Mouse (Mus musculus) intestine, embryonic 15.5 days (tissue): ENCODE data around the gene Pde6h. TPM values are rescaled to one million over a fixed set of nuclear protein-coding genes. Genes with fewer than 3 reads are reported as not detected.
A peak's percentile ranks its signal among the peaks of the same experiment; 100 is the strongest.

Experiments used
- ATAC-seq: fragments of 200-750 bp; cut with Nextera tagmentation; 2 replicates; pipeline ENCODE4 v1.8.0; 2017; ENCODE audit warnings: moderate TSS enrichment, moderate library complexity
- H3K27ac ChIP-seq: fragments of 300-500 bp; sonication (generic); 2 replicates; pipeline ENCODE4 v1.5.1; 2015; ENCODE audit warnings: mild to moderate bottlenecking, inconsistent platforms
- H3K27me3 ChIP-seq: fragments of 300-500 bp; sonication (generic); replicated peaks from 2 replicates; pipeline ENCODE4 v1.6.1; 2015; ENCODE audit warnings: inconsistent platforms
- H3K36me3 ChIP-seq: fragments of 300-500 bp; sonication (generic); 2 replicates; pipeline ENCODE4 v1.6.1; 2015; ENCODE audit warnings: inconsistent platforms
- H3K4me1 ChIP-seq: fragments of 300-500 bp; sonication (generic); replicated peaks from 2 replicates; pipeline ENCODE4 v1.6.1; 2015; ENCODE audit warnings: inconsistent platforms
- H3K4me2 ChIP-seq: fragments of 300-500 bp; sonication (generic); replicated peaks from 2 replicates; pipeline ENCODE4 v1.6.1; 2015; ENCODE audit warnings: mild to moderate bottlenecking, inconsistent platforms
- H3K4me3 ChIP-seq: fragments of 300-500 bp; sonication (generic); replicated peaks from 2 replicates; pipeline ENCODE4 v1.5.1; 2015; ENCODE audit warnings: inconsistent platforms
- H3K9ac ChIP-seq: fragments of 300-500 bp; sonication (generic); 2 replicates; pipeline ENCODE4 v1.6.1; 2015; ENCODE audit warnings: inconsistent platforms
- H3K9me3 ChIP-seq: fragments of 300-500 bp; sonication (generic); 2 replicates; pipeline ENCODE4 v1.6.1; 2016; ENCODE audit warnings: inconsistent platforms
- WGBS: fragments of 180-500 bp; shearing (Covaris S2); methylation state at CpG from one replicate; pipeline ENCODE4 v1.1.7; 2015; 5-methylcytosine and 5-hydroxymethylcytosine counted together
- polyA plus RNA-seq: library from polyadenylated mRNA; unstranded; fragments of >200 nt; fragmentation: Nextera tagmentation; extraction: Ambion mirVana; gene quantifications from 2 replicates; pipeline ENCODE4 v1.2.1, GENCODE M21; 2015

Pde6h gene
- polyA plus RNA-seq, 1 experiment from 2014 or later: not detected

DNA sequence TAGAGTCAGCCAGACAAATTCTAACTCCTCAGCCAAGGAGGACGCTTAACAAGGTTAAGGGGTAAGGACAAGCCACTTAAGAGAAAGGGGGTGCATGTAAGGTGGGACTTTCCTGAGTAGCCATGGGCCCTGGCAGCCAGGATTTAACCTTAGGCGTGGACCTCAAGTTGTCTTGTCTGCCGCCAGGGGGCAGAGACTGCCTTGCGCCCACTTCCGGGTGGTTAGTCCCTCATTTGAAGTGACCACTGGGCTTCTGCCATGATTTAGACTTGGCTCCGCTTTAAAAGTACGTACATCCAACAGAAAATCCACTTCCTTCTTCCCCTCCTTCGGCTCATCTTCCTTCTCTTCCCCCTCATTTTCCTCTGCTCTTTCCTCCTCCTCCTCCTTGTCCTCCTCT is 71.9 kb downstream of the Pde6h start:
- Histone ChIP-seq H3K4me1 (0 out of 2 replicates have a peak, but pooled peaks cover 5% of the 10 kb centered on the region), H3K27ac (no peak overlapping the region), H3K4me2 (no peak overlapping the region), H3K9me3 (no peaks in the 10 kb centered on the region), H3K4me3 (no peak overlapping the region), H3K36me3 (no peaks in the 10 kb centered on the region), H3K27me3 (no peaks in the 10 kb centered on the region), H3K9ac (no peak overlapping the region)
- WGBS: 75% methylated on average over 8 of the region's 8 CpGs
- ATAC-seq: no peak

- Histone ChIP-seq H3K4me1 (0 out of 2 replicates have a peak, but pooled peaks cover 5% of the 10 kb centered on the region), H3K4me3 (no peak overlapping the region), H3K9ac (no peak overlapping the region), H3K27me3 (no peaks in the 10 kb centered on the region), H3K27ac (no peak overlapping the region), H3K4me2 (no peak overlapping the region), H3K9me3 (no peaks in the 10 kb centered on the region), H3K36me3 (no peaks in the 10 kb centered on the region)
- 70% methylated on average over 5 of the region's 5 CpGs for WGBS
- ATAC-seq: no peak
These were observed 72.7 kb downstream of the Pde6h start for GRCm38 (mm10) chr6:136996336-136996735.

- Histone ChIP-seq H3K27me3 (no peaks in the 10 kb centered on the region), H3K4me1 (0 out of 2 replicates have a peak, but pooled peaks cover 5% of the 10 kb centered on the region), H3K27ac (no peak overlapping the region), H3K4me3 (no peak overlapping the region), H3K36me3 (no peaks in the 10 kb centered on the region), H3K9ac (no peak overlapping the region), H3K9me3 (no peaks in the 10 kb centered on the region), H3K4me2 (no peak overlapping the region)
- no peak for ATAC-seq
- 88% methylated on average over 7 of the region's 7 CpGs for WGBS
These were observed 74.5 kb downstream of the Pde6h start for GRCm38 (mm10) chr6:136998181-136998580.

GRCm38 (mm10) chr6:136999009-136999408 is 75.4 kb downstream of the Pde6h start:
- Histone ChIP-seq H3K4me2 (no peak overlapping the region), H3K27me3 (no peaks in the 10 kb centered on the region), H3K9ac (no peak overlapping the region), H3K4me1 (0 out of 2 replicates have a peak, but pooled peaks cover 5% of the 10 kb centered on the region), H3K9me3 (no peaks in the 10 kb centered on the region), H3K36me3 (no peaks in the 10 kb centered on the region), H3K27ac (no peak overlapping the region), H3K4me3 (no peak overlapping the region)
- WGBS: 83% methylated on average over 3 of the region's 3 CpGs
- no peak for ATAC-seq

GRCm38 (mm10) chr6:136999707-137000446 is 76.2 kb downstream of the Pde6h start:
- Histone ChIP-seq H3K36me3 (no peaks in the 10 kb centered on the region), H3K27ac (no peak overlapping the region), H3K27me3 (no peaks in the 10 kb centered on the region), H3K4me1 (0 out of 2 replicates have a peak, but pooled peaks cover 5% of the 10 kb centered on the region), H3K4me3 (no peak overlapping the region), H3K4me2 (no peak overlapping the region), H3K9ac (no peak overlapping the region), H3K9me3 (no peaks in the 10 kb centered on the region)
- ATAC-seq: no peak
- WGBS: 87% methylated on average over 15 of the region's 15 CpGs

DNA sequence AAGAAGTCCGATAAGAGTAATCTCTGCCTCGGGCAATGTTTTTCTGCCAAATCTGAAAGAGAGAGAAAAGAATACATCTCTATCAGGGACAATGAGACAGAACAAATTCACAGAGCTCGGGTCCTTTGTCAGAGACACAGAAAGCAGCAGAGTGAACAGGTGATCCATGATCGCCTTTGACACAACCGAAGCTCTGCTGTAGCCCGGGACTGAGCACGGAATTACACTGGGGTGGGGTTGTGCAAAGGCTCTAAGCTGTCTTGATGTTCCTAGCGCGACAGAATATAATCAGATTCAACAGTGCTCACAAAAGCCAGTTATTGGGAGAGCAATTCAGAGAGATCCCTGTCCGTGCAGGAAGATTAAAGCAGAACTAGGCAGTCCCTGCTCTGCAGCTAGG is 77.1 kb downstream of the Pde6h start:
- no peak for ATAC-seq
- Histone ChIP-seq H3K36me3 (no peaks in the 10 kb centered on the region), H3K27me3 (no peaks in the 10 kb centered on the region), H3K27ac (no peak overlapping the region), H3K4me3 (no peak overlapping the region), H3K4me2 (no peak overlapping the region), H3K9ac (no peak overlapping the region), H3K4me1 (0 out of 2 replicates have a peak, but pooled peaks cover 5% of the 10 kb centered on the region), H3K9me3 (no peaks in the 10 kb centered on the region)
- 84% methylated on average over 10 of the region's 10 CpGs for WGBS

DNA sequence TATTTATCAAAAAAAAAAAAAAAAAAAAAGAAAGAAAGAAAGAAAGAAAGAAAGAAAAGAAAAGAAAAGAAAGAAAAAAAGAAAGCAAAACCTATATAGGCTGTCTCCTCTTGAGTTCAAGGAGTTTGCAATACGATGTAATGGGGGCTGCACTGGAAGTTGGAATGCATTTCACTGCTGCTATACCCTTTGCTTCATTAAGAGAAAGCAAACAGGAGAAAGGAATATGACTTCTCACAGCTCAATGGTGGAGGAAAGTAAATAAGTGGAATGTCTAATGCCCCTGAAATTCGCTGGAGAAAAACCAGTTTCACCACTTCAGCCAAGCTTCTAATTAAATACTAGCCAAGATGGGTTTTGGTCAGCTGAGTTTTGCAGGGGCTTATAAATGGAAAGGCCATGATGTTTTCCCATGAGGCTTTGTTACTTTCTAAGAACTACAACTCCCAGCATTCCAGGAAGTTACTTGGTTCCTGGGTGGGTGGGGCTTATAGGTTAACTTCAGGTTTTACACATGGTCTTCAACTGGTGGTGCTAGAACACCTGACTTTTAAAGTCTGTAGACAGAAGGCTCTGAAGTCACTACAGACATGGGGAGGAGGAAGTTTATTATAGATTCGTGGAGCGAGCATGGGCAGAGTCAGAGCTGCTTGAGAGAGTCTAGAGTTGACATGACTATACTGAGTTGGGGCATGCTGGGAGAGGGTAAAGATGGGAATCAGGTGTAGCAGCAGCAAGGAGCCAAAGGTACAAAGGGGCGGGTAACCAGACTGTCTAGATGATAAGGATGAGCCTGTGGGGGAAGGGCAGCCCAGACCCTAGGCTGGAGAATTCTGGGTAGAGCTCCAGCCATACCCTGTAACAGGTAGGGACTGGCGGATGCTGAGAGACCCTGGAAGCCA is 77.9 kb downstream of the Pde6h start:
- H3K36me3 ChIP-seq: no peaks in the 10 kb centered on the region
- WGBS: 73% methylated on average over 6 of the region's 6 CpGs
- no peaks in the 10 kb centered on the region for H3K9me3 ChIP-seq
- peak; percentile 78 for ATAC-seq
- no peaks in the 10 kb centered on the region for H3K27me3 ChIP-seq
- no peak overlapping the region for H3K9ac ChIP-seq
- H3K4me3 ChIP-seq: no peak overlapping the region
- no peak overlapping the region for H3K4me2 ChIP-seq
- H3K4me1 ChIP-seq: 0 out of 2 replicates have a peak, but pooled peaks cover 5% of the 10 kb centered on the region
- H3K27ac ChIP-seq: no peak overlapping the region

- WGBS: 75% methylated on average over 5 of the region's 5 CpGs
- no peaks in the 10 kb centered on the region for H3K9me3 ChIP-seq
- H3K4me1 ChIP-seq: no peaks in the 10 kb centered on the region
- no peaks in the 10 kb centered on the region for H3K36me3 ChIP-seq
- no peak overlapping the region for H3K27ac ChIP-seq
- no peaks in the 10 kb centered on the region for H3K27me3 ChIP-seq
- H3K9ac ChIP-seq: no peak overlapping the region
- H3K4me2 ChIP-seq: no peak overlapping the region
- H3K4me3 ChIP-seq: no peak overlapping the region
- ATAC-seq: peak; percentile 66
These were observed 78.5 kb downstream of the Pde6h start for GRCm38 (mm10) chr6:137002169-137002514.

- Histone ChIP-seq H3K4me1 (no peaks in the 10 kb centered on the region), H3K9me3 (no peaks in the 10 kb centered on the region), H3K4me3 (no peak overlapping the region), H3K27me3 (no peaks in the 10 kb centered on the region), H3K9ac (no peak overlapping the region), H3K27ac (no peak overlapping the region), H3K36me3 (no peaks in the 10 kb centered on the region), H3K4me2 (no peak overlapping the region)
- WGBS: 86% methylated on average over 4 of the region's 4 CpGs
- ATAC-seq: no peak
These were observed 80.7 kb downstream of the Pde6h start for GRCm38 (mm10) chr6:137004359-137004758.

DNA sequence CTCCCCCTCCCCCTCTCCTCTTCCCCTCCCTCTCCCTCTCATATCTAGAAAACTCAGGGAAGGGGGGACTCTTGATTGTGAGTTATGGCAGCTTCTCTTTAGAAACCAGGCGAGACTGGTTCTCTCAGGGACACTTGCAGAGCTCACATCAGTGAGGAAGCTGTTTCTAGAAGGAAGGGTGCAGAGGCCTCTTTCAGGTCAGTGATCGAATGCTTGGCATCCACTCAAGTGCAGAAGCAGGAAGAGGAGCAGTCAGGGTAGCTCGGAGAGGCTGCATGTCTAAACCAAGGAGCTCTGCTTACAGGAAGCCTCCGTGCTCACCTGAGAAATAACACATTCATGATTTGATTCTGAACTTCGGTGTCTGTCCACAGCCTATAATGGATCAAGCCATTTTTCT is 87.6 kb downstream of the Pde6h start:
- H3K4me2 ChIP-seq: no peak overlapping the region
- H3K4me1 ChIP-seq: no peaks in the 10 kb centered on the region
- H3K27ac ChIP-seq: no peak overlapping the region
- no peaks in the 10 kb centered on the region for H3K9me3 ChIP-seq
- H3K9ac ChIP-seq: no peak overlapping the region
- H3K4me3 ChIP-seq: no peak overlapping the region
- no peak for ATAC-seq
- 62% methylated on average over 5 of the region's 5 CpGs for WGBS
- H3K27me3 ChIP-seq: no peaks in the 10 kb centered on the region
- H3K36me3 ChIP-seq: no peaks in the 10 kb centered on the region

DNA sequence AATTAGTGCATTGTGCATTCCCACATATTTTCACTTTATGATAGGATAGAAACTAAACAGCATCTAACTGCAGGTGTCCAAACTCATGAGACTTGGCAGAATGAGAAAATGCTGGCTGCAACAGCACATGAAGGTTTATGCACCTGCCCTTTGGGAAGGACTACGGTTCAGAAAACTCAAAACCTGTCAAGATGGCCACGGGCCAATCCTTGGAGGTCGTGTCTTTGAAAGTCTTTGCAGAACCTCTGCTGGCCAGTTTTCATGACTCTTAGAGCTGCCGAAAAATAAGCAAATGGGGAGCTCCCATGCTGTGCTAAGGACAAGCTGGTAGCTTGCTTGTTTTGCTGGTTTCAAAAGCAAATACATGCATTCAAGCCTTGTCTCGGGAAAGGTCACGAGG is 90.7 kb downstream of the Pde6h start:
- Histone ChIP-seq H3K9me3 (no peaks in the 10 kb centered on the region), H3K4me2 (no peak overlapping the region), H3K27ac (no peak overlapping the region), H3K9ac (no peak overlapping the region), H3K4me1 (no peaks in the 10 kb centered on the region), H3K27me3 (no peaks in the 10 kb centered on the region), H3K4me3 (no peak overlapping the region), H3K36me3 (no peaks in the 10 kb centered on the region)
- WGBS: 76% methylated on average over 6 of the region's 6 CpGs
- ATAC-seq: no peak

DNA sequence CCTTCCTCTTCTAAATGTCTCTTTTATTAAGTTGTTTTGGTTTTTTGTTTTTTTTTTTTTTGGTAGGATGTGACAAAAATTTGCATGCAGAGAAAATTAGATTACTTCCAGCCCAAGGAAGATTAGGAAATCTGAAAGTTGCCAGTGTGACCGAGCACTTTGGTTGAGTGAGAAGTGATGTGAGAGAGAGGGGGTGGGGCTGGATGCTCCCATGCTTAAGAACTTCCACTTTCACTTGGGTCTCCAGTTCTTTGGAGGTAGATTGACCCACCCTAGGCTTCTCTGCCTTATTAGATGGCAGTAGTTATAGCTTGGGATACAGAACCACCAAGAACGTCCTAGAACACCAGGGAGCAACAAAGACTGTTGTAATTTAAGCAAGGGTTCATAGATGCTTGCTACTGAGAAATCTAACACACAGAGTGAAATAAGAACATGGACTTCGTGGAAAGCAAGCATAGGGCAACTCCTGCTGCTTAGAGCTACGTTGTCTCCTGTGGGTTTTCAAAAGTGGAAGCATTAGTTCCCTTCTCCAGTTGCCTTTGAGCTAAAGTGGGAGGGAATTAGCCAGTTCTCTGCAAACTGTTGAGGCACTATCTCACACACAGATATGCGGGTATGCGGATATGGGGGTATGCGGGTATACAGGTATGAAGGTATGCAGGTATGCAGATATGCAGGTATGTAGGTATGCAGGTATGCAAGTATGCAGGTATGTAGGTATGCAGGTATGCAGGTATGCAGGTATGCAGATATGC is 93.8 kb downstream of the Pde6h start:
- Histone ChIP-seq H3K4me3 (no peak overlapping the region), H3K4me1 (no peaks in the 10 kb centered on the region), H3K9ac (no peak overlapping the region), H3K36me3 (no peaks in the 10 kb centered on the region), H3K4me2 (no peak overlapping the region), H3K27ac (no peak overlapping the region), H3K9me3 (no peaks in the 10 kb centered on the region), H3K27me3 (no peaks in the 10 kb centered on the region)
- ATAC-seq: no peak
- WGBS: 85% methylated on average over 7 of the region's 7 CpGs
